Mouse (Mus musculus): ENCODE data around the gene Ndufv2. TPM values are rescaled to one million over a fixed set of nuclear protein-coding genes. Genes with fewer than 3 reads are reported as not detected.

Gene Ndufv2
- polyA plus RNA-seq, 1 experiment from 2014 or later: 530 TPM

- 84% methylated on average over 3 of the region's 3 CpGs for WGBS (ENCODE audit: insufficient replicate concordance)
- ATAC-seq (replicated peaks; ENCODE audit: insufficient number of reproducible peaks, low FRiP score, low TSS enrichment): no peak
- H3K4me1 ChIP-seq (ENCODE audit: control insufficient read depth, insufficient read depth, low read length): no peaks in the 10 kb centered on the region
- no peaks in the 10 kb centered on the region for H3K27me3 ChIP-seq (ENCODE audit: control insufficient read depth, insufficient read depth, low read length)
- no peak overlapping the region for H3K9ac ChIP-seq (ENCODE audit: low read depth, low read length)
- no peak overlapping the region for H3K27ac ChIP-seq (ENCODE audit: low read depth, low read length)
- H3K4me2 ChIP-seq: no peak overlapping the region
- peaks cover 18% of the 10 kb centered on the region for H3K36me3 ChIP-seq (ENCODE audit: control insufficient read depth, insufficient read depth, low read length)
- H3K4me3 ChIP-seq (ENCODE audit: low read depth, low read length): no peak overlapping the region
- no peaks in the 10 kb centered on the region for H3K9me3 ChIP-seq (replicated peaks; ENCODE audit: control insufficient read depth, low read length)
Observed at GRCm38 (mm10) chr17:66092664-66093063, 8.7 kb downstream of the Ndufv2 start.

GRCm38 (mm10) chr17:66092065-66092464, 9.3 kb downstream of the Ndufv2 start:
- Histone ChIP-seq H3K36me3 (ENCODE audit: control insufficient read depth, insufficient read depth, low read length) (peaks cover 20% of the 10 kb centered on the region), H3K9me3 (replicated peaks; ENCODE audit: control insufficient read depth, low read length) (no peaks in the 10 kb centered on the region), H3K4me3 (ENCODE audit: low read depth, low read length) (no peak overlapping the region), H3K27me3 (ENCODE audit: control insufficient read depth, insufficient read depth, low read length) (no peaks in the 10 kb centered on the region), H3K4me2 (no peak overlapping the region), H3K4me1 (ENCODE audit: control insufficient read depth, insufficient read depth, low read length) (no peaks in the 10 kb centered on the region), H3K9ac (ENCODE audit: low read depth, low read length) (no peak overlapping the region), H3K27ac (ENCODE audit: low read depth, low read length) (no peak overlapping the region)
- ATAC-seq (replicated peaks; ENCODE audit: insufficient number of reproducible peaks, low FRiP score, low TSS enrichment): no peak
- 93% methylated on average over 2 of the region's 2 CpGs for WGBS (ENCODE audit: insufficient replicate concordance)

- Histone ChIP-seq H3K4me1 (ENCODE audit: control insufficient read depth, insufficient read depth, low read length) (no peaks in the 10 kb centered on the region), H3K27me3 (ENCODE audit: control insufficient read depth, insufficient read depth, low read length) (no peaks in the 10 kb centered on the region), H3K9ac (ENCODE audit: low read depth, low read length) (no peak overlapping the region), H3K4me3 (ENCODE audit: low read depth, low read length) (no peak overlapping the region), H3K27ac (ENCODE audit: low read depth, low read length) (no peak overlapping the region), H3K9me3 (replicated peaks; ENCODE audit: control insufficient read depth, low read length) (no peaks in the 10 kb centered on the region), H3K36me3 (ENCODE audit: control insufficient read depth, insufficient read depth, low read length) (peaks cover 21% of the 10 kb centered on the region), H3K4me2 (no peak overlapping the region)
- 94% methylated on average over 2 of the region's 2 CpGs for WGBS (ENCODE audit: insufficient replicate concordance)
- ATAC-seq (replicated peaks; ENCODE audit: insufficient number of reproducible peaks, low FRiP score, low TSS enrichment): no peak
Observed at GRCm38 (mm10) chr17:66091392-66091791, 10.0 kb downstream of the Ndufv2 start.

- Histone ChIP-seq H3K9ac (ENCODE audit: low read depth, low read length) (no peak overlapping the region), H3K36me3 (ENCODE audit: control insufficient read depth, insufficient read depth, low read length) (peaks cover 28% of the 10 kb centered on the region), H3K9me3 (replicated peaks; ENCODE audit: control insufficient read depth, low read length) (no peaks in the 10 kb centered on the region)
Observed at GRCm38 (mm10) chr17:66090251-66090650, 11.1 kb downstream of the Ndufv2 start.

GRCm38 (mm10) chr17:66085038-66085437, 16.3 kb downstream of the Ndufv2 start:
- Histone ChIP-seq H3K27me3 (ENCODE audit: control insufficient read depth, insufficient read depth, low read length) (no peaks in the 10 kb centered on the region), H3K27ac (ENCODE audit: low read depth, low read length) (no peak overlapping the region), H3K9me3 (replicated peaks; ENCODE audit: control insufficient read depth, low read length) (no peaks in the 10 kb centered on the region), H3K36me3 (ENCODE audit: control insufficient read depth, insufficient read depth, low read length) (peaks cover 26% of the 10 kb centered on the region), H3K9ac (ENCODE audit: low read depth, low read length) (no peak overlapping the region), H3K4me3 (ENCODE audit: low read depth, low read length) (no peak overlapping the region), H3K4me2 (no peak overlapping the region), H3K4me1 (ENCODE audit: control insufficient read depth, insufficient read depth, low read length) (no peaks in the 10 kb centered on the region)
- 97% methylated on average over 1 of the region's 1 CpGs for WGBS (ENCODE audit: insufficient replicate concordance)
- ATAC-seq (replicated peaks; ENCODE audit: insufficient number of reproducible peaks, low FRiP score, low TSS enrichment): no peak

More at GRCm38 (mm10) chr17:66090251-66090650, 11.1 kb downstream of the Ndufv2 start:
- ATAC-seq (replicated peaks; ENCODE audit: insufficient number of reproducible peaks, low FRiP score, low TSS enrichment): no peak
- Histone ChIP-seq H3K27me3 (ENCODE audit: control insufficient read depth, insufficient read depth, low read length) (no peaks in the 10 kb centered on the region), H3K27ac (ENCODE audit: low read depth, low read length) (no peak overlapping the region), H3K4me2 (no peak overlapping the region), H3K4me3 (ENCODE audit: low read depth, low read length) (no peak overlapping the region), H3K4me1 (ENCODE audit: control insufficient read depth, insufficient read depth, low read length) (no peaks in the 10 kb centered on the region)

- Histone ChIP-seq H3K9me3 (replicated peaks; ENCODE audit: control insufficient read depth, low read length) (no peaks in the 10 kb centered on the region), H3K27me3 (ENCODE audit: control insufficient read depth, insufficient read depth, low read length) (no peaks in the 10 kb centered on the region), H3K4me1 (ENCODE audit: control insufficient read depth, insufficient read depth, low read length) (no peaks in the 10 kb centered on the region), H3K4me3 (ENCODE audit: low read depth, low read length) (no peak overlapping the region), H3K36me3 (ENCODE audit: control insufficient read depth, insufficient read depth, low read length) (peaks cover 31% of the 10 kb centered on the region), H3K4me2 (no peak overlapping the region), H3K9ac (ENCODE audit: low read depth, low read length) (no peak overlapping the region), H3K27ac (ENCODE audit: low read depth, low read length) (no peak overlapping the region)
- ATAC-seq (replicated peaks; ENCODE audit: insufficient number of reproducible peaks, low FRiP score, low TSS enrichment): no peak
- WGBS (ENCODE audit: insufficient replicate concordance): 32% methylated on average over 1 of the region's 1 CpGs
Observed at GRCm38 (mm10) chr17:66084486-66084885, 16.9 kb downstream of the Ndufv2 start.

- H3K4me3 ChIP-seq (ENCODE audit: low read depth, low read length): peak overlapping the region; percentile 97
- under 1% methylated on average over 23 of the region's 23 CpGs for WGBS (ENCODE audit: insufficient replicate concordance)
- H3K9ac ChIP-seq (ENCODE audit: low read depth, low read length): peak overlapping the region; percentile 74
- H3K4me2 ChIP-seq: peak overlapping the region; percentile 90
- H3K4me1 ChIP-seq (ENCODE audit: control insufficient read depth, insufficient read depth, low read length): no peaks in the 10 kb centered on the region
- peak overlapping the region; percentile 89 for H3K27ac ChIP-seq (ENCODE audit: low read depth, low read length)
- H3K27me3 ChIP-seq (ENCODE audit: control insufficient read depth, insufficient read depth, low read length): no peaks in the 10 kb centered on the region
- peaks cover 7% of the 10 kb centered on the region; the same call in 1 of the 2 replicates for H3K36me3 ChIP-seq (ENCODE audit: control insufficient read depth, insufficient read depth, low read length)
- ATAC-seq (replicated peaks; ENCODE audit: insufficient number of reproducible peaks, low FRiP score, low TSS enrichment): peak; percentile 55
- H3K9me3 ChIP-seq (replicated peaks; ENCODE audit: control insufficient read depth, low read length): no peaks in the 10 kb centered on the region
Observed at GRCm38 (mm10) chr17:66077437-66077850, 23.9 kb downstream of the Ndufv2 start.

GRCm38 (mm10) chr17:66076934-66077333, 24.4 kb downstream of the Ndufv2 start, which contains the start of gene Ankrd12:
Gene Ankrd12, minus strand, starts transcription at chr17:66077089.
- peak within 1 kb of the TSS; percentile 90 for H3K4me2 ChIP-seq
- H3K9ac ChIP-seq (ENCODE audit: low read depth, low read length): peak within 1 kb of the TSS; percentile 74
- H3K27me3 ChIP-seq (ENCODE audit: control insufficient read depth, insufficient read depth, low read length): no peaks in the 10 kb centered on the region
- H3K4me3 ChIP-seq (ENCODE audit: low read depth, low read length): peak within 1 kb of the TSS; percentile 97
- peak within 1 kb of the TSS; percentile 89 for H3K27ac ChIP-seq (ENCODE audit: low read depth, low read length)
- H3K4me1 ChIP-seq (ENCODE audit: control insufficient read depth, insufficient read depth, low read length): no peaks in the 10 kb centered on the region
- ATAC-seq (replicated peaks; ENCODE audit: insufficient number of reproducible peaks, low FRiP score, low TSS enrichment): peak; percentile 97
- H3K9me3 ChIP-seq (replicated peaks; ENCODE audit: control insufficient read depth, low read length): no peaks in the 10 kb centered on the region
- H3K36me3 ChIP-seq (ENCODE audit: control insufficient read depth, insufficient read depth, low read length): peaks cover 7% of the 10 kb centered on the region; the same call in 1 of the 2 replicates
- 3% methylated on average over 53 of the region's 53 CpGs for WGBS (ENCODE audit: insufficient replicate concordance)

GRCm38 (mm10) chr17:66076174-66076927, 25.0 kb downstream of the Ndufv2 start:
- H3K36me3 ChIP-seq (ENCODE audit: control insufficient read depth, insufficient read depth, low read length): peaks cover 7% of the 10 kb centered on the region; the same call in 1 of the 2 replicates
- H3K4me2 ChIP-seq: peak overlapping the region; percentile 90
- H3K4me3 ChIP-seq (ENCODE audit: low read depth, low read length): peak overlapping the region; percentile 97
- WGBS (ENCODE audit: insufficient replicate concordance): under 1% methylated on average over 83 of the region's 95 CpGs
- no peaks in the 10 kb centered on the region for H3K27me3 ChIP-seq (ENCODE audit: control insufficient read depth, insufficient read depth, low read length)
- peak overlapping the region; percentile 89 for H3K27ac ChIP-seq (ENCODE audit: low read depth, low read length)
- H3K9ac ChIP-seq (ENCODE audit: low read depth, low read length): peak overlapping the region; percentile 74
- H3K4me1 ChIP-seq (ENCODE audit: control insufficient read depth, insufficient read depth, low read length): no peaks in the 10 kb centered on the region
- peak; percentile 90 for ATAC-seq (replicated peaks; ENCODE audit: insufficient number of reproducible peaks, low FRiP score, low TSS enrichment)
- H3K9me3 ChIP-seq (replicated peaks; ENCODE audit: control insufficient read depth, low read length): no peaks in the 10 kb centered on the region
